Mouse (Mus musculus) heart, embryonic 15.5 days (tissue): Measurements from ENCODE around the gene Myog. TPM values are rescaled to one million over a fixed set of nuclear protein-coding genes. Genes with fewer than 3 reads are reported as not detected.
A peak's percentile ranks its signal among the peaks of the same experiment; 100 is the strongest.

Experiments used
- ATAC-seq: fragments of 200-750 bp; cut with Nextera tagmentation; replicated peaks from 2 replicates; pipeline ENCODE4 v1.8.0; 2017; ENCODE audit warnings: low read depth, moderate TSS enrichment; ENCODE audit not compliant: insufficient number of reproducible peaks, insufficient read depth, low FRiP score
- H3K27ac ChIP-seq: fragments of 300-500 bp; sonication (generic); 2 replicates; pipeline ENCODE4 v1.5.1; 2015; ENCODE audit warnings: mild to moderate bottlenecking, inconsistent platforms
- H3K27me3 ChIP-seq: fragments of 300-500 bp; sonication (generic); 2 replicates; pipeline ENCODE4 v1.6.1; 2015; ENCODE audit warnings: inconsistent platforms
- H3K36me3 ChIP-seq: fragments of 300-500 bp; sonication (generic); 2 replicates; pipeline ENCODE4 v1.6.1; 2015; ENCODE audit warnings: mild to moderate bottlenecking, inconsistent platforms
- H3K4me1 ChIP-seq: fragments of 300-500 bp; sonication (generic); replicated peaks from 2 replicates; pipeline ENCODE4 v1.6.1; 2015; ENCODE audit warnings: inconsistent platforms
- H3K4me2 ChIP-seq: fragments of 300-500 bp; sonication (generic); 2 replicates; pipeline ENCODE4 v1.6.1; 2015; ENCODE audit warnings: inconsistent platforms, mild to moderate bottlenecking, moderate library complexity
- H3K4me3 ChIP-seq: fragments of 300-500 bp; sonication (generic); 2 replicates; pipeline ENCODE4 v1.5.1; 2015; ENCODE audit warnings: mild to moderate bottlenecking, inconsistent platforms
- H3K9ac ChIP-seq: fragments of 300-500 bp; sonication (generic); 2 replicates; pipeline ENCODE4 v1.6.1; 2015; ENCODE audit warnings: mild to moderate bottlenecking, inconsistent platforms
- H3K9me3 ChIP-seq: fragments of 300-500 bp; sonication (generic); replicated peaks from 2 replicates; pipeline ENCODE4 v1.6.1; 2016; ENCODE audit warnings: inconsistent platforms
- WGBS: fragments of 180-500 bp; shearing (Covaris S2); methylation state at CpG from one replicate; pipeline ENCODE4 v1.1.7; 2015; ENCODE audit warnings: mixed read lengths; 5-methylcytosine and 5-hydroxymethylcytosine counted together
- polyA plus RNA-seq: library from polyadenylated mRNA; unstranded; fragments of >200 nt; fragmentation: Nextera tagmentation; extraction: Ambion mirVana; gene quantifications from 2 replicates; pipeline ENCODE4 v1.2.1, GENCODE M21; 2015

Gene Myog
- polyA plus RNA-seq, 1 experiment from 2014 or later, result 0.98 TPM

DNA sequence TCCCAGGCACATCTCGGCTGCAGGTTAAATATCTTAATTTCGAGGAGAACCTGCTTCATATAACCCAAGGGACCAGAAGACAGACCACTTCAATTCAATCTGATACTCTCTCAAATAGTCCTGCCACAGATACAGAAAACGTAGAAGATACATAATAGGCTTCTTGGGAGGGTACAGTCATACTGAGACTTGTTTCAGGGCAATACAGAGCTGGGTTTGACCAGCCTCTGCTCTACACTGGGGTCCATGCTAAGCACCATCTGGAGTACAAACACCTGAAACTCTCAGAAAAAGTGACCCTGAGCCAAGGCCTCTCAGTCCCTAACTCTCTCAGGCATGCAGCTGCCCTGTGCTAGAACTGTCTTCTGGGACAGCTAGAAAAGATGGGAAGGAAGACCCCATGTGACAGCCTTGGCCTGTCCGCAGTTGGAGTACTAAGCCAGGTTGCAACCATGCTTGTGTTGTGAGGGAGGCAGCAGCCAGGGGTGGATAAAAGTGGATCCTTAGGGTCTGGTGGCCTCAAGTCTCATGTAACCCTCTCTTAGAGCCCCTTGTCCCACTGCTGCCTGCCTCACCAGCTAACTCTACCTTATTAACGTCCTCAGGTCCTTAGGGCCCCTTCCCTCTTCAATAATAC is 52.0 kb downstream of the Myog start:
- peak overlapping the region; percentile 94 for H3K4me2 ChIP-seq
- H3K4me1 ChIP-seq, result peaks cover 73% of the 10 kb centered on the region
- peak overlapping the region; percentile 65; the same call in 1 of the 2 replicates for H3K4me3 ChIP-seq
- WGBS, result 60% methylated on average over 5 of the region's 5 CpGs
- peaks cover 4% of the 10 kb centered on the region for H3K36me3 ChIP-seq
- no peaks in the 10 kb centered on the region for H3K9me3 ChIP-seq
- H3K27me3 ChIP-seq, result no peaks in the 10 kb centered on the region
- peak overlapping the region; percentile 84 for H3K27ac ChIP-seq
- no peak for ATAC-seq
- H3K9ac ChIP-seq, result peak overlapping the region; percentile 0; the same call in 1 of the 2 replicates

Other genes starting within 250 kb of the Myog start
- 36.9 and 45.4 TPM in 2 replicates for gene Btg2, start 210.9 kb upstream of the Myog start, polyA plus RNA-seq
- gene Chit1, start 178.7 kb upstream of the Myog start, polyA plus RNA-seq, result 0.42 TPM in 2 replicates
- 0.77 and 0.96 TPM in 2 replicates for gene Chil1, start 107.8 kb upstream of the Myog start, polyA plus RNA-seq
- 0.28 and 0.76 TPM in 2 replicates for gene Mybph, start 96.5 kb upstream of the Myog start, polyA plus RNA-seq
- gene Adora1, start 54.6 kb upstream of the Myog start, polyA plus RNA-seq, result 18.5 and 20.5 TPM in 2 replicates
- 9.7 and 10.3 TPM in 2 replicates for gene Ppfia4, start 42.9 kb downstream of the Myog start, polyA plus RNA-seq
- 53.0 and 58.1 TPM in 2 replicates for gene Tmem183a, start 72.0 kb downstream of the Myog start, polyA plus RNA-seq
- not detected in 2 replicates for gene 4933406M09Rik, start 96.0 kb downstream of the Myog start, polyA plus RNA-seq
- 37.4 and 45.4 TPM in 2 replicates for gene Cyb5r1, start 115.6 kb downstream of the Myog start, polyA plus RNA-seq
- gene Adipor1, start 125.4 kb downstream of the Myog start, polyA plus RNA-seq, result 139 and 142 TPM in 2 replicates
- 17.5 and 19.9 TPM in 2 replicates for gene Klhl12, start 165.5 kb downstream of the Myog start, polyA plus RNA-seq
- 25.8 and 29.3 TPM in 2 replicates for gene Rabif, start 204.7 kb downstream of the Myog start, polyA plus RNA-seq